Mouse (Mus musculus): Measurements from ENCODE around the gene Sohlh1.

DNA sequence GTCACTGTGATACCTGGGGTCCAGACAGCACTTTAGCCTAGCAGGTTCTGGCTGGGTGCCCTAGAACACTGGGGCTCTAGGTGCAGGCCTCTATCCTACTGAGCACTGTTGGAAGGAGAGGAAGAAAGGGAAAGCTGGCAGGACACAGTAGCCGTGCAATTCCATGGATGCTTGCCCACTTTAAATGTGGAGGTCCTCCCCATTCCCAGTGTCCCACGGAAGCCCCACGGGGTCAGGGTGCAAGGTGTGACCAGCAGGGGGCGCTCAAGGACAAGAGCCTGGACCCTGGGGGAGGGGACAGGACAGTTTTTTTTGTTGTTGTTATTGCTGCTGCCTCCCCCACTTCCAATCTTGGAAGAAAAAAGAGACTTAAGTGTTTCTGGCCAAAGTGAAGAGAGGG lies 3.3 kb upstream of the Sohlh1 start:
- TF ChIP-seq CTCF (IDR thresholded peaks at IDR 0.05; ENCODE audit: insufficient read depth, low read depth, low read length) (peak; percentile 88), POLR2A (IDR thresholded peaks at IDR 0.05; ENCODE audit: insufficient read depth, low read depth, low read length) (no peak)
